Comparison of ENCODE assay signal across 12 mouse cellular contexts in genomic region chr5:76615276-76615675, GRCm38 (mm10).
"Had no signal": no experiment of that assay in that cellular context is flagged by ENCODE, and none has a peak within 500 bp of the region (broad histone marks: within the 10 kb centered on the region; RNA-seq: fewer than 3 reads in every experiment).

No protein-coding gene starts in this region.

- DNase-seq: kidney, adult 8-10 months; kidney, postnatal 25 days; left cerebral cortex, postnatal 4 days; lung, adult 18-20 months; retina, postnatal 1 day; thymus, adult 2 months; thymus, postnatal 25 days had no signal

- H3K4me3 ChIP-seq: limb, embryonic 13.5 days; midbrain, embryonic 12.5 days; neural tube, embryonic 13.5 days; stomach, embryonic 15.5 days had no signal

- H3K27ac ChIP-seq: limb, embryonic 13.5 days; liver, embryonic 14.5 days; midbrain, embryonic 12.5 days; neural tube, embryonic 13.5 days; stomach, embryonic 15.5 days had no signal
